Mouse (Mus musculus): ENCODE data around the gene Sh3bgrl2.
A peak's percentile ranks its signal among the peaks of the same experiment; 100 is the strongest.

The Sh3bgrl2 gene

DNA sequence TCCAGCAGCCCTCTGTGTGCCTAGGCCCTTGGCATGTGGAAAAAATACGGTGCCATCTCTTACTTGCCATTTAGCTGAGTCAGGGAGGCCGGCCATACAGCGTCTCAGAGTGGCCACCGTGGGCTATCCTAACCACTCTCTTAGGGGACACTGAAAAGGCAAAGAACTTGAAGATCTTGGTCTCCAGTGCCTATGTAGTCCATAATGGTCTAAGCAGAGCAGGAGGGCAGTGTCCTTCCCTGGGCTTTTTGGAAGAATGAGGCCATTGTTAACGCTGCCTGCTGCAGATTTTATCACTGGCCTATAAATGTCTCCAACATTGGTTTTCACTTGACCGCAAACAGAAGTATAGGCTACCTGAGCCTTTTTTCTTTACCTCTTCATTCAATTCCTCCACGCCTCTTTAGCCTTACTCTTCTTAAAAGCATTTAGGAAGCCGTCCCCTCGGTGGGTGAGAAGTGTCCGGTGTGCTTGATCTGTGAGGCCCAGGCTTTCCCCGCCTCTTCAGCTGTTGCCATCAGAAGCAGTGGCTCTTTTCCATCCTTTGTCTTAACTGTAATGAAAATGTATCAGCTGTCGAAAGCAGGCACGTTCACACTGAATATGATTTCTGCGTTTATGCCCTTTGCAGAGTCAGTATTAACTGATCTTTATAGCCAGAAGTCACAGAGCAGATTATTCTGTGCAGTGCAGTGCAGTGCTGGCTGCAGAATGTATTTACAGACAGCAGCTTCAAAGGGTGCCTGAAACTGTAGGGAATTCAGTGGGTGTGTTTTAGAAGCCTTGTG is 41.7 kb downstream of the Sh3bgrl2 start:
- peak in 1 of 2 experiments; percentile 15 for DNase-seq (ENCODE audit: low spot score in 2 of 2)

DNA sequence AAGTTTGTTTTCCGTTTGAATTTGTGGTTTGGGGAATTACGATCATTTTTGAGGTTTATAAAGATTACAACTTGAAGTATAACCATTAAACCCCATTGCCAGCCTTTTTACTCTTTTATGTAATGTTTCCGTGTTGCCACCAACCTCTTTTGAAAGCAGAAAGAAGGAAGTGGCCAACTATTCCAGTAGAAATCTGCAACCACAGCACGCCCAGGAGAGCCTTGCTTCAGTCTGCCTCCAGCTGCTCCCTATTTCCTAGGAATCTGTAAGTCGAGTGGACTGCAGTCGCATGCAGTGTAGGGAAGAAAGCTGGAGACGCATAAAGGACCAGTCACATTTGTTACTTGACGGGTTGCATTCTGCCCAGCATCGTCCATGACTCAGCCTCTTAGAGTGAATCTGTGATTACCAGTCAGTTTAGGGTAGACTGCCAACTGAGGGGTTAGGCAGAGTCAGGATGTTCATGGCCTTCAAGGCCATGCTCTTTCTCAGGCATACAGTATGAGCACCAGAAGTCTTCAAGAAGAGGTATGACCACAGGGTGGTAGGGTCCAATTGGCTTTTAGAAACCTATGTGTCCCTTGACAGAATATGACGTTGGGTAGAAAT is 43.8 kb downstream of the Sh3bgrl2 start:
- DNase-seq (ENCODE audit: low spot score in 2 of 2), result peak in 1 of 2 experiments; percentile 8

DNA sequence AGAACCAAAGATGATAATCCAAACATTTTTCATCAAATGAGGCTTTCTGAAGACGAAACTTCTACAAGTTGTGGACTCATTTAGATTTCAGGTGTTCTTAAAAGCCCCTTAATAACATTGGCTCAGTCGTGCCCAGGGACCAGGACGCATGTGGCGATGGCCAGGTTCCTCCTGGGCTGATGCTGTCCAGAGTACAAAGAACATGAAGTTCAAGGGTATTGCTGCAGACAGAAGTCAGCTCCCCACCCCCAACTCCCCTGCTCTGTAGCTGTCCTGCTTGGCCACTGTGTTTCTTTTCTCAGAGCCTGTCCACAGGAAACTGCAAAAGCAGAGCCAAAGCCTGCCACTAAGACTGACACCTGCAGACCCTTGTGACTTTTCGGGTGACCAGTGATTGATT is 45.7 kb downstream of the Sh3bgrl2 start:
- no peak for DNase-seq (ENCODE audit: low spot score in 2 of 2)

DNA sequence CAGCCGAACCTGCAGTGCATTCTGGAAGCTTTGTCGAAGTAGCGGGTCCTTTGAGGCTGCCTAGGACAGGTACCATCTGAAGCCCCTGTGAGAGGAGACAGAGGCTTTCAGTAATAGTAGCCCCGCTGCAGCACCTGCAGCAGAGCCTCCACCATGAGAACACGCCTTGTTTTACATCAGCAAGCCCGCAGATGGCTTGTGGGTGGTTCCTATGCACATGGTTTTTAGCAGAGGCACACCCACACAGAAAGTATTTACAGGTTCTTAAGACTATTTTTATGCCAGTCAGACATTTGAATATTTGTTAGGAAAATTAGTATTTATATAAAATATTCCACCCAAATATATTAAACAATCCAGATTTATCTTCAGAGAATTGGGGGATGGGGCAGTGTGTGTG is 48.0 kb downstream of the Sh3bgrl2 start:
- DNase-seq (ENCODE audit: low spot score in 2 of 2), result peak; percentile 69 to 81

DNA sequence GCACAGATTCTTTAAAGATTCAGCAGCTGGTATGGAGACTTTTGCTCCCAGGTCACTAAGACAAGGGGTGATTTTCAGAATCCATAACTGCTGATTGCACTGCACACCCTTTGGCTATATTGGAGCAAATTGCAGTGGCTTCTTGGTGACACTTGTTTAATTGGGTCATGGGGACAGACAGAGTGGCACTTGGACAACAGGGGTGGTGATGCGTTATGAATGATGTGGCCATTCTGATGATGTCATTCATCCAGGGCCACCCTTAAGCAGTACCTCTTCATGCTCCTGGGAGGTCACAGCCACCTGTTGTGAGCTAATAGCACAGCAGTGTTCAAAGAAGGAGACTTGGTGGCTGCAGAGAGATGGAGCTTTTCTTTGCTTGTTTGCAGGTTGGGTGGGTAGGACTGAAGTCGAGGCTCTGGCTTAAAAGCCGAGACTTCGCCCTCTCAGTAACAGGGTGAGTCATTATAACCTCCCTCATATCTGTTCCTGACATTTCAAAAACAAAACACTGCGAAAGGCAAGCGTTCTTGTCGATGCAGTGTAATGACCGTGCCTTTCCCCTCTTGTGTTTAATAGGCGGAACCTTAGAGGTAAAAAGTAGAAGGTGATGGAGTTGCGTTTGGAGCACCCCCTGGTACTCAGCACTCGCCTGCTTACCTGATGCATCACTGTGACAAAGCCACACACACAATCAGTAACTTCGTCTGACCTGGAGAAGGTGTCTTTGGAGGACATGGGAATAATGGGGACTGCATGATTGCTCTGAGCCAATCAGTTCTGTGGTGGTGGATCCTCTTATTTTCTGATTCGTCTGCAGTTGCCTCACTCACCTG is 48.7 kb downstream of the Sh3bgrl2 start:
- DNase-seq (ENCODE audit: low spot score in 2 of 2), result no peak

DNA sequence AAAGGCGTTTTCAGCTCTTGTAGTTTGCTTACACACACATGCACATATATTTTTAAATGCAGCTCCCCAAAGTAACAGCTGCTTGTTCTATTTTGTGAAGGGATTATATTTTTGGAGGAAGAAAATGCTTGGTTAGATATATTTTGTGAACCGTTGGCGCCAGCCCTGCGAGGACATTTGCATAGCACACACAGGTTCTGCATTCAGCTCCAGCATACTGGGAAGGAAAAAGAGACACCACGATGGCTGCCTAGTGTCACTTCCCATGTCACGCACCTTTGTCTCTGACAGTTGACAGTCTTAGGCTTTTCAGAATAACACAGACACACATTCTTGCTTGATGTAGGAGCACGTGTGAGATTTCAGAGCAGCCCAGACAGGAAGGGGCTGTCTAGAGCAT is 49.9 kb downstream of the Sh3bgrl2 start:
- peak; percentile 58 to 67 for DNase-seq (ENCODE audit: low spot score in 2 of 2)

DNA sequence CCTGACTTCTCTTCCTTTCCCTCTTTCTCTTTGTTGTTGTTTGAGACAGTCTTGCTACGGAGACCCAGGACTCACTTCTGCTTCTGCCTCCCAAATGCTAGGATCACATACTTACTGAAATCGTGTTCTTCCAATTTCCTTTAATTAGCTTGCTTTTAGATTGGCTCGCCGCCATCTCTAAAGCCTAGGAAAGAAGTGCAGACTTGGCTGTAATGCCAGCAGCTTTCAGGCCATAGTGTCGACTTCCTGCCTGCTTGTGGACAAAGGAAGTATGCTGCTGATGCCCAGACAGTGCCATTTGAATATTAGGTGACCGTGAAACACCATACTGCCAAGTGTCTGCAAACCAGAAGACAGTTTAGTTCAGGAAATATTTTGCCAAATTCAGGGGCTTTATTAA is 51.4 kb downstream of the Sh3bgrl2 start:
- DNase-seq (ENCODE audit: low spot score in 2 of 2), result peak; percentile 53 to 55

DNA sequence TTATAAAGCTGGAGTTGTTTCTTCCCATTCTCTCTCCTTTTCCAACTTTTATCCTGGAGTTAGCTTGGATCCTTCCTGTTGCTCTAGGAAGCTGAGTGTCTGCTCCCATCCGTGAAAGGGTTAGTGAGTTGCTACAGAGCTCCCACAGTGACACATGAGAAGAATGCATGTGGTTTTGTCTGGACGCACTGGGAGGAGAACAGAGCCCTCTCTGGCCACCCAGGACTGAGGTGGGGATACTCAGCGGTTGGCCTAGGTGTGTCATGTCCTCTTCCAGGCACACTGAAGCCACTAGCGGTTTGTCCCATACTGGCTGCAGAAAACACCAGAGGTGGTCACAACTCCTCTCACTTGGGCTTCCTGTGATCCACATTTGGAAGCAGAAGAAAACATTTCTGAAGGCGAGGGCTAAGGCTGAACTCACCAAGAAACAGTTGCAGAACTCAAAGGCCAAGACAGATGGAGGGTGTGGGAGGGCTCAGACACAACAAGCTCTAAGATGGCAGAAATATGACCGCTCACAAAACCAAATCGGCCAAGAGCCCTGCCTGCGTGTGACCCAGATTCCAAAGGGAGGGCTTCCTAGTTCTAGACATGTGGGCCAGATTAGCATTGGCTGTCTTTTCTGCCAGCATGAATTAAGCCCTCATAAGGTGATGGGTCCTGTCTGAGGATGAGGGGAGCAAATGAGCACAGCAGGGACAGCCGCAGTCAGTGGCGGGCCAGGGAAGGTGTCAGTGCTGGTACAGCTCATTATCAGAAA is 52.3 kb downstream of the Sh3bgrl2 start:
- peak in 1 of 2 experiments; percentile 63 for DNase-seq (ENCODE audit: low spot score in 2 of 2)

DNA sequence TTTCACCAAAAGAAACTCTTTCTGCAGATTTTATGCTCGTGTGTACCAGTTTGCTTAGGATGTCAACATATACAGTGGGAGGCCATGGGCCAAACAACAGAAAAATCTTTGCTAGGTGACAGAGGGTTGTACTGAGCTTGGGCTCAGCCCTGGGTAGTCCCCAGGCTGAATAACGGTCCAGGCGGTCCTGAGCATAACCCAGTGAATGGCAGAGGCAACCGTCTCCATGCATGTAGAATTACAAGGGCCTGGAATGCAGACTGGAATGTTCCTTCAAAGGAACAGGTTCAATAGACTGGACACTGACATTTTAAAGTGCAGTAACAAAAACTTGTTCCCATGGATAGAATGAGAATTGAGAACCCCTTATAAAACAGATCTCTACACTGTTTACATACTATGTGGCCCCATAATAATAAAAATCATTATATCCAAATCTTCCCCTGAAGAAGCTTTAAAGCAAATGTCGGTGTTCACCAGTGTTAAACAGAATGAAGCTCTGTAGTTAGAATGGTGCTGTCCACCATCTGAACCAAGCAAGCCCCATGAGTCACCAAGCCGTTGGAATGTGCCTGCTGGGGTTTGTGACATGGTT is 54.1 kb downstream of the Sh3bgrl2 start:
- no peak for DNase-seq (ENCODE audit: low spot score in 2 of 2)

DNA sequence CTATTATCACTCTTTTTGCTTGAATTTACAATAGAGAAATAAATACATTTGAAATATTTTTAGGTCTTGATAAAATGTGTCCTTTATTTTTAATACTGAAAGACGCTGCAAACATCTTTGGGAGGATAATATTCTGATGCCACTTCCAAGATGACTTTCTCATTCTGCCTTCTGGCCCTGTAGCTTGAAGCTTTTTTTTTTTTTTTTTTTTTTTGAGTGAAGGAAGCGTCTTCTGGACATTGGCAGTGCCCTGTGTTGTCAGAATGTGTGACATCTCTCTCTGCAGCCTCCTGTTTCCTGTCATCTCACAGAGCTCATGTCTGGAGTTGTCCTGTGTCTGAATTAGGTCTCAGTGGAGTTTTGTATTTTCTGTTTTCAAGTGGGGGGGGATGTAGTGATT is 55.0 kb downstream of the Sh3bgrl2 start:
- DNase-seq (ENCODE audit: low spot score in 2 of 2), result no peak

DNA sequence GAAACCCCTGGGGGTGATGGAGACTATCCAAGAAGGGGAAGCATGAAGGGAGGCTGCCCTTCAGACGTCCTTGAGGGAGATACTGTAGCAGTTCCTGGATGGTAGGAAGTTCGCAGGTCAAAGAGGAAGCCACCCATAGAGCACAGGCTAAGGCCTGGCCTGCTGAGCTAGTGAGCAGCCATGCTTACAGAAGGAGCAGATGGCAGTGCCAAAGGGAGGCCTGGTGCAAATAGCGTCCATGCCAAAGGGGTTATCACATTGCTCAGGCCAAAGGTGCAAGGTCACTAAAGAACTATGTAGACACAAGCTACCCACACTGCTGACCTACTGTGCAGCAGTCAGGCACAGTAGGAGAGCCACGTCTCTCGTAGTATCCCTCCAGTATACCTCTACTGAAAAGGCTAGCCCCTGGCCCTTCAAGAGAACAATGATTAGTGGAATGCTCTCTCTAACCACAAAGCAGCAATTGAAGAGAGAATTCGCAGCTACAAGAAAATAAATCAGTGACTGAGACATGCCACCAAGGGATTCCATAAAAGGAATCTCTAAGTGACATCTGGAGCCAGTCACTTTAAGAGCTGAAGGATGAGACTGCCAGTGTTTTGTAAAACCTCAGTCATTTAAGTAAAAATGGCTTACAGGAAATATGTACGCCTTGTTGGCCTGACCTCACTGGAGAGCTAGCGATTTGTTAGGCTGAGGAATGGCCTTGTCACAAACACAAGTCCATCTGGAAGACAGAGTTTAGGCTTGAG is 57.9 kb downstream of the Sh3bgrl2 start:
- no peak for DNase-seq (ENCODE audit: low spot score in 2 of 2)

DNA sequence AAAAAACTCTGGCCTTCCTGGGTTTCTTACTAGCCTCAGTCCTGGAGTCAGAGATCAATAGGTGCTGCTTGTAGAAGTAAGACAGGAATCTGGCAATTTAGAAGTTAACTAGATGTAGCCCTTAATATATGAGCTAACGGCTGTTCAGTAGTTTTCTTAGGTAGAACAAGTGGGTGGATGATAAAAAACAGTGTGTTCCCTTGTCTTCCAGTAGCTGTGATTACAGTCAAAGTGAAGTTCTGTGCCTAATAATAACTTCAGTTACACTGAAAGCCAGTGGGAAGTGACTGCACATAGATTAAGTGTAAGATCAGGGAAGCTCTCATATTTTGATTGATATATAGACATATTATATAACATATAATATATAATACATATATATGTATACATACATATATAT is 60.0 kb downstream of the Sh3bgrl2 start:
- DNase-seq (ENCODE audit: low spot score in 2 of 2), result no peak

DNA sequence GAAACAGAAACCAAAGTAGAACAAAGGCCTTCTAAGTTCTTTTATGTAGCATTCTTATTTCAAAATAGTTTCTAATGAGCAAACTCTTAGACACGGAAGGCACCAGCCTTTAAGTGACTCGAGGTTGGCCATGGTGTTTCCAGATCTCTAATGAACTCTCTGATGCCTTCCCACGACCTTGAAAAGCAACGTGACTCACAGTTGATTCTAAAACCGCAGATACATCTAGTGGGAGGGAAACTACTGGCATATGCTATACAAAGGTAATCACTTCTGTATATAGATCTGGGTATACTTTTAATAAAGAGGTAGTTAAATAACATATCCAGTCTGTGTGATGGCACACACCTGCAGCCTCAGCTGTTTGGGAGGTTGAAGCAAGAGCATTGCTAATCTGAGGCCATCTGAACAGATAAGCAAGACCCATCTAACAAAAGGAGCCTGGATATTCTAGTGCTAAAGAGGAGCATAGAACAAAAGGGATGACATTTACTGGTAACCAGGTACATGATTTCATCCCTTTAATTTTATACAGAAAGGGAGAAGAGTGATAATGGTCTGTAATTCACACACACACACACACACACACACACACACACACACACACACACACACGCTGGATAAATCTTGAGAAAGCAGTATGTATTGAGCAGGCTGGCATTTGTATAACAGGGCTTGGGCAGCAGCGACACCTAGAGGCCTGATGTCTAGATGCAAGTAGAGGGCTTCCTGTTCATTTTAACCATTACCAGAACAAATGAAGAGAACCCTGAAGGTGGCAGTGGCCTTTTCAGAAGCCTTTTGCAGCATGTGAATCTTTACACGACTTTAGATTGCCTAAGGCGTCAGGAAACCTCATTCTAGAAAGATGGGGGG is 61.5 kb downstream of the Sh3bgrl2 start:
- DNase-seq (ENCODE audit: low spot score in 2 of 2), result peak; percentile 92

DNA sequence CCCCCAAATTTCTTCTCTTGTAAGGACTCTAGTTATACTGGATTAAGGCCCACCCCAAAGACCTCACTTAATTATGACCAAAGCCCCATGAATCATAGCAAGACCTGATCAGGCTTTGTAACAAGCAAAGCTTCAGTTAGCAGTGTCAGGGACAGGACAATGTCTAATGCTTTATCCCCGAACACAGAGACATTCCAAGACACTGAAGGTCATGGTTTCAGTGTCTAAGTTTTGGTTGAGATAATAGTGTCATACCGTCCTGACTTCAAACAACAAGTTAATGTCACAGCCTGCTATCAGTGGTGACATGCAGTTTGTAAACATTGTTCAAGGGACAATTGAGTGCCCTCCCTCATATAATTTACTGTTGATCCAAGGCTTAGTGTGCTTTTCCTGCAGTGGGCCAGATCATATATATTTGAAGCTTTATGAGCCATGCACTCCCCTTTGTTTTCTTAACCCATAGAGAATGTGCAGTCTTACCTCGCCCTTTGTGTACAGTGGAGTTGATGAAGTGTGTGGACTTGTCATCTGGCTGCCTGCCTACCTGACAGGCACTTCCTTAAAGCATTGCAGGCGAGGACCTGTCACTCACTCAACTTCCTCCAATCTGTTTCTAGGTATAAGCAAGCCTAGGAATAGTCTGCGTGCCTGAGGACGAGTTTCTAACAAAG is 67.9 kb downstream of the Sh3bgrl2 start:
- no peak for DNase-seq (ENCODE audit: low spot score in 2 of 2)

DNA sequence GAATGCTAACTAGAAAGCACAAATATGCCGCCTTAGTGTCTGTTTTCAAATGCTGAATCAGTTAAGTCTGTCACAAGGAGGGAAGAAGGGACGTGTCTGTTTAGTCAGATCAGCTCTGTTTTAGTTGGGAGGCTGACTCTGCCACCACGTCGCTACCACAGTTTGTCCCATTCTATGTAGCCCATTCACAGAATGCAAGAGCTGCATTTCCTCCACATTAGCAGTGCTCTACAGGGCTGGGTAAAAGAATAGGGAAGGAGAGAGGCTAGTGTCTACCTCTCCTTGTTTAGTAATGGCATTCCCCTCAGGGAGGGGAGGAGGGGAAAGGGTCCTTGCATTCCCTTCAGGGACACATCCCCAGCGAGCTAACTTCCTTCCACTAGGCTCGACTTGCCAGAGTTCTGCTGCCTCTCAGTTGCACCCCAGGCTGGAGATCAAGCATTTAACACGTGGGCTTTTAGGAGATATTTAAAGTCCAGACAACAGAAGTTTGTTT is 68.5 kb downstream of the Sh3bgrl2 start:
- DNase-seq (ENCODE audit: low spot score in 2 of 2), result no peak

DNA sequence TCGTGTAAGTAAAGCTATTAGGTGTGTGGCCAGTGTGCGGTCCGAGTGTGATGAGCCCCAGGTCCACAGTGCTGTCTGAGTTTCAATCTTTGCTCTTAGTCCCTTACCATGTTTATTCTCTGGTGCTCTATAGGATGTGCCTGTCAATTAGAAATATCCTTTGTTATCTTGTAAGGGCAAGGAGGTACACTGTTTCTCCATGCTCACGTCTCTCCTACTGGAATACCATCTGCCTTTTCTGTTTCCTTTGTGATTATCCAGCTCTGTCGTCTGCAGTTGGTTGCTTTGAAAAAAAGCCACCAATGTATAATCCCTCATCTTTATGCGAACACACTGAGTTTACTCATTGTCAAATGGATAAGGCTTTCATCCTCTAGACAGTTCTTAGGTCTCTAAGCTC is 75.3 kb downstream of the Sh3bgrl2 start:
- DNase-seq (ENCODE audit: low spot score in 2 of 2), result no peak

DNA sequence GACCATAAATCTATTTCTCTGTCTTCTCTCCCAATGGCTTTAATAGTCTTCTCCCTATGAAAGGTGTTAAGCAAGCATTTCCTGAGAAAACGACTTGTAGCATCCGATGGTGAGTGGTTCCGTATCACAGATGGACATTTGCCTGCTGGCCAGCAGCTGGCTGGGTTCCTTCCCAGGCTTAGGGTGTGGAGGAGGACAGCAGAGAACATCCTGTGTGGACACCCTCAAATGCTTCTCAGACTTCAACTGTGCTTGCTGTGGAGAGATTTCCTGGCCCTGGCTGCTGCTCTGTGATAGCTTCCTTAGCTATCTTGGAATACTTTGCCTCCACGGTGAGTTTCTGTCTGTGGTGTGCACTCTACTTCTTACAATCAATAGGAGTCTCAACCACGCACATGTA is 76.1 kb downstream of the Sh3bgrl2 start:
- no peak for DNase-seq (ENCODE audit: low spot score in 2 of 2)

DNA sequence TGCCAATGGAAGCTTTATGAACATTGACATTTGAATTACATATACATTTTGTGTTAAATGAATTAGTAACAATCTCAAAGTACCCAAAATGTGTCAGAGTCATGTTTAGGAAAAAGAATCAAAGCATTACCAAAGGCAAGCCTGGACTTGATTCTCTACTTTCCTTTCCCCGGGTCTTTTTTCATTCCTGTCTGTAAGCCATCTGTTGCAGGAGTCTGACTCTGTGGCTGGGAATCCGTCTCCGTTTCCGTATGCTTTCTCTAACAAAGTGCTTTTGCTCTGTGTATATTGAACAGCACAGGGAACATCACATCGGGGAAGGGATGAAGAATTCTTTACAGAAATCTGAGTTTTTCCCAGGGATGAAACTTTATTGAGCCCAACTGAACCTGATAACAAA is 77.0 kb downstream of the Sh3bgrl2 start:
- DNase-seq (ENCODE audit: low spot score in 2 of 2), result no peak

Measured in right cerebral cortex, postnatal 10 days (tissue).